Mouse (Mus musculus) kidney, embryonic 16.5 days (tissue): ENCODE data around the gene St3gal5. TPM values are rescaled to one million over a fixed set of nuclear protein-coding genes. Genes with fewer than 3 reads are reported as not detected.

Source experiments
- ATAC-seq: fragments of 200-750 bp; cut with Nextera tagmentation; 2 replicates; pipeline ENCODE4 v1.8.0; 2017; ENCODE audit warnings: moderate TSS enrichment; ENCODE audit not compliant: low FRiP score, low TSS enrichment
- H3K27ac ChIP-seq: fragments of 300-500 bp; sonication (generic); 2 replicates; pipeline ENCODE4 v1.5.1; 2014; ENCODE audit warnings: low read length
- H3K27me3 ChIP-seq: fragments of 300-500 bp; sonication (generic); 2 replicates; pipeline ENCODE4 v1.6.1; 2014; ENCODE audit warnings: low read length, control low read depth, mixed read lengths; ENCODE audit not compliant: insufficient read depth
- H3K36me3 ChIP-seq: fragments of 300-500 bp; sonication (generic); 2 replicates; pipeline ENCODE4 v1.6.1; 2014; ENCODE audit warnings: low read length, control low read depth, mixed read lengths; ENCODE audit not compliant: insufficient read depth
- H3K4me1 ChIP-seq: fragments of 300-500 bp; sonication (generic); 2 replicates; pipeline ENCODE4 v1.6.1; 2014; ENCODE audit warnings: low read length, control low read depth, mixed read lengths; ENCODE audit not compliant: insufficient read depth
- H3K4me2 ChIP-seq: fragments of 300-500 bp; sonication (generic); replicated peaks from 2 replicates; pipeline ENCODE4 v1.6.1; 2014; ENCODE audit warnings: low read depth, low read length
- H3K4me3 ChIP-seq: fragments of 300-500 bp; sonication (generic); 2 replicates; pipeline ENCODE4 v1.5.1; 2014; ENCODE audit warnings: mild to moderate bottlenecking, low read length
- H3K9ac ChIP-seq: fragments of 300-500 bp; sonication (generic); replicated peaks from 2 replicates; pipeline ENCODE4 v1.6.1; 2014; ENCODE audit warnings: low read length
- H3K9me3 ChIP-seq: fragments of 300-500 bp; sonication (generic); 2 replicates; pipeline ENCODE4 v1.6.1; 2016; ENCODE audit warnings: low read length, control low read depth
- WGBS: fragments of 180-500 bp; shearing (Covaris S2); extraction: QIAGEN DNeasy Blood & Tissue Kit; methylation state at CpG from one replicate; pipeline ENCODE4 v1.1.7; 2014; 5-methylcytosine and 5-hydroxymethylcytosine counted together
- polyA plus RNA-seq: library from polyadenylated mRNA; unstranded; fragments of >200 nt; fragmentation: Nextera tagmentation; extraction: Ambion mirVana; gene quantifications from 2 replicates; pipeline ENCODE4 v1.2.1, GENCODE M21; 2015

Gene St3gal5
- polyA plus RNA-seq, 1 experiment from 2014 or later, result 32.5 TPM

DNA sequence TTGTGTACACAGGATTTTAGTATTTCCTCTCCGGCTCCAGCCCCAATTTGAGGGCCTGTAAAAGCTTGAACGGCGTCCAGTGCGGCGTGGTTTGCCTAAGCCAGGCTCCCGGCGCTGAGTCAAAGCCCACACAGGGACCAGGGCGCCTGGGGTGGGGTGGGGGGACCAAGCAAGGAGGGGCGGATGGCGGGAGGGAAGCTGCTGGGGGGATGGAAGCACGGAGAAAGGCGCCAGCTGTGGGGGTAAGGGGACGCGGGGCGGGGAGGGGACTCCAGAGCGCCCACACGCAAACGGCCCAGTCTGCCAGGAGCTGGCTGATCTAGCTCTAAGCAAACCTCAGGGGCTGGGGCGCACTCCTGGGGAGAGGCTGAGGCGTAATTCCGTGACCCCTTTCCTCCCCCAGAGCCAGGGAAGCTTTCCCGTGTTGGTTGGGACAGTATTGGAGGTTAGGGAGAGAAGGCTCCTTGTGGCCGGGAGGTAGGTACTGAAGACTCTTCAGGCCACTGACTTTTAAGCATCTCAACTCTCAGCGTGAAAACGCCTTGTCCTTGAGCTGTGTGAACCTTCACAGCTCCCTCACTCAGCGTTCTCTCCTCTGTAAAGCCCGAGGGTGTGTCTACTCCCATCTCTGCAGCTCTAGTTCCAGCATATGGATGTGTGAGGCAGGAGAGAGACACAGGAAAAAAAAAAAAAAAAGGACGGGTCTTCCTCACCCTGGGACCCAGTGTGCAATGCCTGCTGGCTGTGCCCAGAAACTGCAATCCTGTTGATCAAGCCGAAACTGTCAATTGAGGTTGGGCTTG lies 91.9 kb downstream of the St3gal5 start:
- peak overlapping the region; percentile 26 for H3K4me3 ChIP-seq
- peak overlapping the region; percentile 72 for H3K27ac ChIP-seq
- ATAC-seq, result peak; percentile 66
- peak overlapping the region; percentile 52 for H3K4me2 ChIP-seq
- H3K36me3 ChIP-seq, result no peaks in the 10 kb centered on the region
- no peaks in the 10 kb centered on the region for H3K9me3 ChIP-seq
- H3K4me1 ChIP-seq, result peaks cover 27% of the 10 kb centered on the region
- peaks cover 6% of the 10 kb centered on the region; the same call in 1 of the 2 replicates for H3K27me3 ChIP-seq
- peak overlapping the region; percentile 57 for H3K9ac ChIP-seq
- 3% methylated on average over 29 of the region's 29 CpGs for WGBS

GRCm38 (mm10) chr6:72190120-72190519 lies 92.7 kb downstream of the St3gal5 start:
- no peak overlapping the region for H3K9ac ChIP-seq
- no peak overlapping the region for H3K4me3 ChIP-seq
- no peak overlapping the region for H3K4me2 ChIP-seq
- H3K4me1 ChIP-seq, result peaks cover 27% of the 10 kb centered on the region
- H3K27me3 ChIP-seq, result peaks cover 6% of the 10 kb centered on the region; the same call in 1 of the 2 replicates
- no peak overlapping the region for H3K27ac ChIP-seq
- no peaks in the 10 kb centered on the region for H3K9me3 ChIP-seq
- ATAC-seq, result no peak
- H3K36me3 ChIP-seq, result no peaks in the 10 kb centered on the region
- WGBS, result 14% methylated on average over 6 of the region's 6 CpGs

GRCm38 (mm10) chr6:72190577-72190976 lies 93.2 kb downstream of the St3gal5 start:
- WGBS, result 55% methylated on average over 5 of the region's 5 CpGs
- Histone ChIP-seq H3K36me3 (no peaks in the 10 kb centered on the region), H3K9me3 (peaks cover 3% of the 10 kb centered on the region; the same call in 1 of the 2 replicates), H3K4me1 (peaks cover 27% of the 10 kb centered on the region), H3K9ac (no peak overlapping the region), H3K4me2 (0 out of 2 replicates have a peak overlapping the region, but pooled peaks have one; percentile 12), H3K27me3 (peaks cover 6% of the 10 kb centered on the region; the same call in 1 of the 2 replicates), H3K27ac (no peak overlapping the region), H3K4me3 (no peak overlapping the region)
- ATAC-seq, result peak; percentile 47; the same call in 1 of the 2 replicates

- H3K4me1 ChIP-seq, result peaks cover 12% of the 10 kb centered on the region
- ATAC-seq, result no peak
- peaks cover 4% of the 10 kb centered on the region; the same call in 1 of the 2 replicates for H3K9me3 ChIP-seq
- no peak overlapping the region for H3K9ac ChIP-seq
- 52% methylated on average over 3 of the region's 3 CpGs for WGBS
- H3K27ac ChIP-seq, result no peak overlapping the region
- no peak overlapping the region for H3K4me2 ChIP-seq
- no peaks in the 10 kb centered on the region for H3K27me3 ChIP-seq
- H3K36me3 ChIP-seq, result no peaks in the 10 kb centered on the region
- no peak overlapping the region for H3K4me3 ChIP-seq
These were observed 99.3 kb downstream of the St3gal5 start for GRCm38 (mm10) chr6:72196660-72197059.

DNA sequence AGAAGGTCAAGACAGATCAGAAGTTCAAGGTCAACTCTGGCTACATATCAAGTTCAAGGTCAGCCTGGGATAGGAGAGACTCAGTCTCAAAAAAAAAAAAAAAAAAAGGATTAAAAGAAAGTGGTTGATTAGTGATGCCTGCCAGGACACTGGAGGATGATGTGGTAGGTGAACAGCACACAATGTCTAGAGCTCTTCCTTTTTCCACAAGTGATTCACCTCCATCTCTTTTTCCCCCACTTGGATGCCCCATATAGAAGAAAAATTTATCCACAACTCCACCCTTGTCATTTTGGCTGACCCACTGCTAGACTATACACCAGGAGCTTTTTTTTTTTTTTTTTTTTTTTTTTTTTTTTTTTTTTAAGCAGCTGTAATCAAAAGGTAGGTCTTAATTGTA lies 100.1 kb downstream of the St3gal5 start:
- H3K4me3 ChIP-seq, result no peak overlapping the region
- no peaks in the 10 kb centered on the region for H3K36me3 ChIP-seq
- peaks cover 4% of the 10 kb centered on the region; the same call in 1 of the 2 replicates for H3K9me3 ChIP-seq
- no peak overlapping the region for H3K27ac ChIP-seq
- H3K4me2 ChIP-seq, result no peak overlapping the region
- H3K4me1 ChIP-seq, result peaks cover 14% of the 10 kb centered on the region
- H3K9ac ChIP-seq, result no peak overlapping the region
- ATAC-seq, result no peak
- no peaks in the 10 kb centered on the region for H3K27me3 ChIP-seq

- ATAC-seq, result peak; percentile 41; the same call in 1 of the 2 replicates
- Histone ChIP-seq H3K9ac (peak overlapping the region; percentile 31; the same call in 1 of the 2 replicates), H3K27ac (peak overlapping the region; percentile 38; the same call in 1 of the 2 replicates), H3K36me3 (0 out of 2 replicates have a peak, but pooled peaks cover 7% of the 10 kb centered on the region), H3K4me3 (no peak overlapping the region), H3K9me3 (no peaks in the 10 kb centered on the region), H3K27me3 (no peaks in the 10 kb centered on the region), H3K4me2 (no peak overlapping the region), H3K4me1 (peaks cover 17% of the 10 kb centered on the region)
- 38% methylated on average over 11 of the region's 11 CpGs for WGBS
These were observed 103.3 kb downstream of the St3gal5 start for GRCm38 (mm10) chr6:72200595-72201256.

GRCm38 (mm10) chr6:72202732-72203131 lies 105.3 kb downstream of the St3gal5 start:
- H3K27me3 ChIP-seq, result no peaks in the 10 kb centered on the region
- WGBS, result 81% methylated on average over 5 of the region's 5 CpGs
- H3K9me3 ChIP-seq, result no peaks in the 10 kb centered on the region
- H3K4me1 ChIP-seq, result peaks cover 17% of the 10 kb centered on the region
- no peak for ATAC-seq
- 0 out of 2 replicates have a peak, but pooled peaks cover 7% of the 10 kb centered on the region for H3K36me3 ChIP-seq
- no peak overlapping the region for H3K27ac ChIP-seq
- H3K4me2 ChIP-seq, result no peak overlapping the region
- H3K9ac ChIP-seq, result no peak overlapping the region
- H3K4me3 ChIP-seq, result no peak overlapping the region

DNA sequence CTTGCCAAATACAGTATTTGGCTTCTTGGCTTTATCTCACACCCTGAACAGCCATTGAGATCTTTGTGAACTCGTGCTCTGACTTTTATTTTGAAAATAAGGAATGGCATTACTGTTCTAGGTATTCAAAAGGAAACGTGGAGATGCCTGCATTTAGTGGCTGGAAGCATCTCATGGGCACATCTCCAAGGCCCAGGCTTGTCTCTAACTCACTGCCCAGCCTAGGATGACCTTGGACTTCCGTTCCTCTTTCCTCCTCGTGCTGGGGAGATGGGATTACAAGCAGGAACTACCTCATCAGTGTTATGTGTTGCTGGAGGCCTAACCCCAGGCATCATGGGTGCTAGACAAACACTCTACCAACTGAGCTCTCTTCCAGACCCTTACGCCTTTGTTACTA lies 105.9 kb downstream of the St3gal5 start:
- no peak overlapping the region for H3K27ac ChIP-seq
- no peaks in the 10 kb centered on the region for H3K9me3 ChIP-seq
- no peaks in the 10 kb centered on the region for H3K27me3 ChIP-seq
- no peak overlapping the region for H3K4me3 ChIP-seq
- 64% methylated on average over 5 of the region's 5 CpGs for WGBS
- no peak overlapping the region for H3K9ac ChIP-seq
- H3K36me3 ChIP-seq, result 0 out of 2 replicates have a peak, but pooled peaks cover 10% of the 10 kb centered on the region
- ATAC-seq, result no peak
- peaks cover 17% of the 10 kb centered on the region for H3K4me1 ChIP-seq
- H3K4me2 ChIP-seq, result no peak overlapping the region
